Mouse (Mus musculus) natural killer cell, adult 2 months (primary cell): Measurements from ENCODE around the gene Cul7.

Source experiments
- DNase-seq, 2 experiments: peaks; one replicate each; pipeline ENCODE4 v3.0.0; 2022; ENCODE audit warnings: low spot score in 2 of 2

The Cul7 gene

GRCm38 (mm10) chr17:46704887-46705835 is 55.0 kb downstream of the Cul7 start, which contains the start of gene Ppp2r5d:
TSS of gene Ppp2r5d (minus strand) at chr17:46705111.
- DNase-seq: peak; percentile 95

GRCm38 (mm10) chr17:46706375-46707089 is 56.4 kb downstream of the Cul7 start:
- no peak for DNase-seq

- DNase-seq: peak; percentile 91 to 92
These were observed 60.9 kb downstream of the Cul7 start, which contains the start of gene Pex6 for GRCm38 (mm10) chr17:46710959-46711597. TSS of gene Pex6 (plus strand) at chr17:46711463.

- DNase-seq: no peak
These were observed 61.6 kb downstream of the Cul7 start for GRCm38 (mm10) chr17:46711612-46712271.

GRCm38 (mm10) chr17:46712442-46712841 is 62.3 kb downstream of the Cul7 start:
- no peak for DNase-seq

- DNase-seq: no peak
These were observed 63.7 kb downstream of the Cul7 start for GRCm38 (mm10) chr17:46713849-46714248.
